Mouse (Mus musculus): Measurements from ENCODE around the gene Cd8b1. TPM values are rescaled to one million over a fixed set of nuclear protein-coding genes. Genes with fewer than 3 reads are reported as not detected.
"Not testable (repeated sequence)": the region's sequence is repeated elsewhere in the genome, so short reads cannot be mapped to it uniquely, and the experiment has no call there.

Gene Cd8b1
- not detected for total RNA-seq (2021)
- long read RNA-seq, experiment 1: 0 reads
- long read RNA-seq, experiment 2: 0 reads

GRCm38 (mm10) chr6:71322491-71322921 lies at the start of gene Cd8b1:
Gene Cd8b1 (plus strand): TSS chr6:71322788.
- no peak for DNase-seq
- intact Hi-C loops (cut with DNase I; ENCODE audit: low total_unique reads): no loop called here

- intact Hi-C loops (cut with DNase I; ENCODE audit: low total_unique reads): no loop called here
- DNase-seq: no peak
Observed at GRCm38 (mm10) chr6:71273715-71274114, 48.9 kb upstream of the Cd8b1 start.

- intact Hi-C loops (cut with DNase I; ENCODE audit: low total_unique reads): no loop called here
- DNase-seq: no peak
Observed at GRCm38 (mm10) chr6:71274621-71275020, 48.0 kb upstream of the Cd8b1 start.

GRCm38 (mm10) chr6:71279418-71279817 lies 43.2 kb upstream of the Cd8b1 start:
- intact Hi-C loops (cut with DNase I; ENCODE audit: low total_unique reads): no loop called here
- no peak for DNase-seq

GRCm38 (mm10) chr6:71293509-71293908 lies 29.1 kb upstream of the Cd8b1 start:
- no peak for DNase-seq
- intact Hi-C loops (cut with DNase I; ENCODE audit: low total_unique reads): no loop called here

- DNase-seq: no peak
- intact Hi-C loops (cut with DNase I; ENCODE audit: low total_unique reads): no loop called here
Observed at GRCm38 (mm10) chr6:71295303-71295702, 27.3 kb upstream of the Cd8b1 start.

- DNase-seq: no peak
- intact Hi-C loops (cut with DNase I; ENCODE audit: low total_unique reads): no loop called here
Observed at GRCm38 (mm10) chr6:71298051-71298450, 24.5 kb upstream of the Cd8b1 start.

GRCm38 (mm10) chr6:71298751-71299150 lies 23.8 kb upstream of the Cd8b1 start:
- DNase-seq: no peak
- intact Hi-C loops (cut with DNase I; ENCODE audit: low total_unique reads): no loop called here

- no peak for DNase-seq
- intact Hi-C loops (cut with DNase I; ENCODE audit: low total_unique reads): no loop called here
Observed at GRCm38 (mm10) chr6:71302097-71302731, 20.4 kb upstream of the Cd8b1 start.

GRCm38 (mm10) chr6:71307486-71307885 lies 15.1 kb upstream of the Cd8b1 start:
- no peak for DNase-seq
- intact Hi-C loops (cut with DNase I; ENCODE audit: low total_unique reads): no loop called here

GRCm38 (mm10) chr6:71321826-71322283 lies 733 bp upstream of the Cd8b1 start, which contains the start of gene Smyd1:
Gene Smyd1 (minus strand): TSS chr6:71322233.
- intact Hi-C loops (cut with DNase I; ENCODE audit: low total_unique reads): no loop called here

GRCm38 (mm10) chr6:71324816-71325215 lies 2.2 kb downstream of the Cd8b1 start:
- no peak for DNase-seq
- intact Hi-C loops (cut with DNase I; ENCODE audit: low total_unique reads): no loop called here

More at GRCm38 (mm10) chr6:71321826-71322283, 733 bp upstream of the Cd8b1 start, which contains the start of gene Smyd1:
- DNase-seq: no peak

GRCm38 (mm10) chr6:71329881-71330280 lies 7.3 kb downstream of the Cd8b1 start:
- intact Hi-C loops (cut with DNase I; ENCODE audit: low total_unique reads): no loop called here
- DNase-seq: no peak

GRCm38 (mm10) chr6:71330486-71330885 lies 7.9 kb downstream of the Cd8b1 start:
- no peak for DNase-seq
- intact Hi-C loops (cut with DNase I; ENCODE audit: low total_unique reads): no loop called here

GRCm38 (mm10) chr6:71331491-71331890 lies 8.9 kb downstream of the Cd8b1 start:
- intact Hi-C loops (cut with DNase I; ENCODE audit: low total_unique reads); DNase-seq: not testable (repeated sequence)

GRCm38 (mm10) chr6:71332236-71332965 lies 9.8 kb downstream of the Cd8b1 start:
- intact Hi-C loops (cut with DNase I; ENCODE audit: low total_unique reads): no loop called here
- DNase-seq: no peak

GRCm38 (mm10) chr6:71333031-71333430 lies 10.4 kb downstream of the Cd8b1 start:
- intact Hi-C loops (cut with DNase I; ENCODE audit: low total_unique reads): no loop called here

GRCm38 (mm10) chr6:71333578-71334273 lies 11.1 kb downstream of the Cd8b1 start:
- DNase-seq: no peak
- intact Hi-C loops (cut with DNase I; ENCODE audit: low total_unique reads): no loop called here

More at GRCm38 (mm10) chr6:71333031-71333430, 10.4 kb downstream of the Cd8b1 start:
- DNase-seq: no peak

- no peak for DNase-seq
- intact Hi-C loops (cut with DNase I; ENCODE audit: low total_unique reads): no loop called here
Observed at GRCm38 (mm10) chr6:71337666-71338065, 15.1 kb downstream of the Cd8b1 start.

- no peak for DNase-seq
- intact Hi-C loops (cut with DNase I; ENCODE audit: low total_unique reads): no loop called here
Observed at GRCm38 (mm10) chr6:71338941-71339340, 16.4 kb downstream of the Cd8b1 start.
